Mouse (Mus musculus): ENCODE data around the gene Jak3. TPM values are rescaled to one million over a fixed set of nuclear protein-coding genes. Genes with fewer than 3 reads are reported as not detected.
A peak's percentile ranks its signal among the peaks of the same experiment; 100 is the strongest.
"Not testable (repeated sequence)": the region's sequence is repeated elsewhere in the genome, so short reads cannot be mapped to it uniquely, and the experiment has no call there.

The Jak3 gene
- polyA plus RNA-seq, 1 experiment from 2014 or later, result 4.6 TPM

GRCm38 (mm10) chr8:71693166-71694041, 17.3 kb downstream of the Jak3 start:
- H3K4me3 ChIP-seq (ENCODE audit: low read depth, low read length), result peak overlapping the region; percentile 19; the same call in 1 of the 2 replicates

GRCm38 (mm10) chr8:71695456-71695855, 19.4 kb downstream of the Jak3 start:
- not testable (repeated sequence) for H3K4me3 ChIP-seq (ENCODE audit: low read depth, low read length); H3K4me2 ChIP-seq (replicated peaks; ENCODE audit: low read depth); H3K36me3 ChIP-seq (ENCODE audit: control insufficient read depth, insufficient read depth, low read length); ATAC-seq (ENCODE audit: low FRiP score, low TSS enrichment); H3K9ac ChIP-seq (ENCODE audit: low read length); DNase-seq (ENCODE audit: low spot score); H3K9me3 ChIP-seq (ENCODE audit: control insufficient read depth, low read length); H3K27ac ChIP-seq (replicated peaks); H3K4me1 ChIP-seq (replicated peaks; ENCODE audit: control insufficient read depth, insufficient read depth)
- TF ChIP-seq CTCF (IDR thresholded peaks at IDR 0.05; ENCODE audit: low read depth), result peak; percentile 57
- WGBS, result 68% methylated on average over 12 of the region's 12 CpGs
- peaks cover 12% of the 10 kb centered on the region; the same call in 1 of the 2 replicates for H3K27me3 ChIP-seq (ENCODE audit: control insufficient read depth, insufficient read depth, low read length)

More at GRCm38 (mm10) chr8:71693166-71694041, 17.3 kb downstream of the Jak3 start:
- Histone ChIP-seq H3K36me3 (ENCODE audit: control insufficient read depth, insufficient read depth, low read length) (no peaks in the 10 kb centered on the region), H3K9me3 (ENCODE audit: control insufficient read depth, low read length) (no peaks in the 10 kb centered on the region), H3K27me3 (ENCODE audit: control insufficient read depth, insufficient read depth, low read length) (peaks cover 19% of the 10 kb centered on the region; the same call in 1 of the 2 replicates), H3K4me2 (replicated peaks; ENCODE audit: low read depth) (peak overlapping the region; percentile 17; the same call in 1 of the 2 replicates), H3K9ac (ENCODE audit: low read length) (no peak overlapping the region), H3K27ac (replicated peaks) (no peak overlapping the region), H3K4me1 (replicated peaks; ENCODE audit: control insufficient read depth, insufficient read depth) (no peaks in the 10 kb centered on the region)
- TF ChIP-seq CTCF (IDR thresholded peaks at IDR 0.05; ENCODE audit: low read depth), result no peak
- no peak for TF ChIP-seq EP300 (optimal IDR thresholded peaks at IDR 0.05)
- no peak for DNase-seq (ENCODE audit: low spot score)
- 0 out of 2 replicates have a peak, but pooled peaks have one; percentile 15 for ATAC-seq (ENCODE audit: low FRiP score, low TSS enrichment)
- 14% methylated on average over 67 of the region's 68 CpGs for WGBS

GRCm38 (mm10) chr8:71700493-71701269, 24.6 kb downstream of the Jak3 start:
- ATAC-seq (ENCODE audit: low FRiP score, low TSS enrichment) (peak; percentile 53), DNase-seq (ENCODE audit: low spot score) (peak; percentile 66)
- Histone ChIP-seq H3K27me3 (ENCODE audit: control insufficient read depth, insufficient read depth, low read length) (no peaks in the 10 kb centered on the region), H3K4me3 (ENCODE audit: low read depth, low read length) (peak overlapping the region; percentile 45), H3K27ac (replicated peaks) (peak overlapping the region; percentile 79), H3K36me3 (ENCODE audit: control insufficient read depth, insufficient read depth, low read length) (no peaks in the 10 kb centered on the region), H3K4me1 (replicated peaks; ENCODE audit: control insufficient read depth, insufficient read depth) (no peaks in the 10 kb centered on the region; the same call in 1 of the 2 replicates), H3K9me3 (ENCODE audit: control insufficient read depth, low read length) (no peaks in the 10 kb centered on the region), H3K4me2 (replicated peaks; ENCODE audit: low read depth) (peak overlapping the region; percentile 58), H3K9ac (ENCODE audit: low read length) (peak overlapping the region; percentile 61)
- TF ChIP-seq EP300 (optimal IDR thresholded peaks at IDR 0.05), result no peak
- no peak for TF ChIP-seq CTCF (IDR thresholded peaks at IDR 0.05; ENCODE audit: low read depth)
- WGBS, result 6% methylated on average over 29 of the region's 29 CpGs

- Histone ChIP-seq H3K4me3 (ENCODE audit: low read depth, low read length) (peak within 1 kb of the TSS; percentile 45), H3K4me1 (replicated peaks; ENCODE audit: control insufficient read depth, insufficient read depth) (no peaks in the 10 kb centered on the region; the same call in 1 of the 2 replicates), H3K9me3 (ENCODE audit: control insufficient read depth, low read length) (no peaks in the 10 kb centered on the region), H3K9ac (ENCODE audit: low read length) (peak within 1 kb of the TSS; percentile 61), H3K27ac (replicated peaks) (peak within 1 kb of the TSS; percentile 86), H3K27me3 (ENCODE audit: control insufficient read depth, insufficient read depth, low read length) (no peaks in the 10 kb centered on the region), H3K4me2 (replicated peaks; ENCODE audit: low read depth) (peak within 1 kb of the TSS; percentile 58), H3K36me3 (ENCODE audit: control insufficient read depth, insufficient read depth, low read length) (no peaks in the 10 kb centered on the region)
- TF ChIP-seq CTCF (IDR thresholded peaks at IDR 0.05; ENCODE audit: low read depth) (no peak), EP300 (optimal IDR thresholded peaks at IDR 0.05) (no peak)
- DNase-seq (ENCODE audit: low spot score) (peak; percentile 87), ATAC-seq (ENCODE audit: low FRiP score, low TSS enrichment) (peak; percentile 70)
- WGBS, result 14% methylated on average over 28 of the region's 34 CpGs
Observed at GRCm38 (mm10) chr8:71701414-71702086, 25.5 kb downstream of the Jak3 start, which contains the start of gene B3gnt3. B3gnt3 (minus strand) TSS chr8:71701789.

- Histone ChIP-seq H3K27ac (replicated peaks) (peak overlapping the region; percentile 86), H3K9ac (ENCODE audit: low read length) (0 out of 2 replicates have a peak overlapping the region, but pooled peaks have one; percentile 3), H3K36me3 (ENCODE audit: control insufficient read depth, insufficient read depth, low read length) (no peaks in the 10 kb centered on the region), H3K27me3 (ENCODE audit: control insufficient read depth, insufficient read depth, low read length) (no peaks in the 10 kb centered on the region), H3K4me2 (replicated peaks; ENCODE audit: low read depth) (peak overlapping the region; percentile 23; the same call in 1 of the 2 replicates), H3K9me3 (ENCODE audit: control insufficient read depth, low read length) (no peaks in the 10 kb centered on the region), H3K4me3 (ENCODE audit: low read depth, low read length) (peak overlapping the region; percentile 45; the same call in 1 of the 2 replicates), H3K4me1 (replicated peaks; ENCODE audit: control insufficient read depth, insufficient read depth) (no peaks in the 10 kb centered on the region; the same call in 1 of the 2 replicates)
- DNase-seq (ENCODE audit: low spot score) (no peak), ATAC-seq (ENCODE audit: low FRiP score, low TSS enrichment) (peak; percentile 44)
- TF ChIP-seq CTCF (IDR thresholded peaks at IDR 0.05; ENCODE audit: low read depth) (peak; percentile 61), EP300 (optimal IDR thresholded peaks at IDR 0.05) (no peak)
- 18% methylated on average over 4 of the region's 4 CpGs for WGBS
Observed at GRCm38 (mm10) chr8:71702087-71702432, 26.0 kb downstream of the Jak3 start.
